Mouse (Mus musculus): ENCODE results near the gene Dtx3.

DNA sequence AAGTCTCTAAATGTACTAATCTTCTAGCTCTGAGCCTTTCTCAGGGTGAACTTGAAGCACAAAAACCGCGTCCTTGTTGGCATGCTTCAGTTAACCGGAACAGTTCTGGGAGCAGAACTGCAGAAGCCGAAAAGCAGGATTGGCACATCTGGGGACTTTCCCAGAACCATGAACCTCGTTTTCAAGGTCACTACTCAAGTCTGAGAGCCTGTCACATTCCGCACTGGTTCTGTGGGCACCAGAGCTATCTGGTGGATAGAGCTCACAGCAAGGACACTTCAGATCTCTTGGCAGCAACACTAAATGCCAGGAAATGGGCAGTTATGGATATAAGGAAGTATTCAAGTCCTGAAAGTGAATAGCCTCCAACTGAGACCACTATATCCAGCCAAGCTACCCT is 48.4 kb downstream of the Dtx3 start:
- TF ChIP-seq CTCF (IDR thresholded peaks at IDR 0.05; ENCODE audit: insufficient read depth, low read depth, low read length) (no peak), POLR2A (IDR thresholded peaks at IDR 0.05; ENCODE audit: insufficient read depth, low read depth, low read length) (no peak)

Measured in olfactory bulb, adult 2 months (tissue).